18 mouse cellular contexts compared by ENCODE assay signal in genomic region chr2:33138491-33138890, GRCm38 (mm10).
"Had no signal": no experiment of that assay in that cellular context is flagged by ENCODE, and none has a peak within 500 bp of the region (broad histone marks: within the 10 kb centered on the region; RNA-seq: fewer than 3 reads in every experiment).

No protein-coding gene starts in this region.

- DNase-seq: liver, postnatal 0 days; lung, adult 2 months; lung, postnatal 14 days; lung, postnatal 36 days; right cerebral cortex, postnatal 14 days; thymus, adult 2 months; thymus, postnatal 25 days; thymus, postnatal 4 days had no signal

- H3K9ac ChIP-seq: liver, embryonic 15.5 days; liver, postnatal 0 days; lung, embryonic 15.5 days; midbrain, embryonic 13.5 days; midbrain, embryonic 15.5 days; neural tube, embryonic 12.5 days; stomach, embryonic 15.5 days had no signal

- ATAC-seq: liver, postnatal 0 days; lung, postnatal 0 days; midbrain, embryonic 13.5 days; midbrain, embryonic 15.5 days had no signal

- H3K4me3 ChIP-seq: liver, embryonic 15.5 days; lung, embryonic 15.5 days; megakaryocyte, embryonic 14.5 days; midbrain, embryonic 13.5 days; midbrain, embryonic 15.5 days; neural tube, embryonic 12.5 days; stomach, embryonic 15.5 days had no signal

- H3K9me3 ChIP-seq: liver, embryonic 15.5 days; lung, embryonic 15.5 days; megakaryocyte, embryonic 14.5 days; midbrain, embryonic 13.5 days; midbrain, embryonic 15.5 days; neural tube, embryonic 12.5 days; stomach, embryonic 15.5 days had no signal

- H3K27me3 ChIP-seq: midbrain, embryonic 15.5 days had no signal

- H3K36me3 ChIP-seq: liver, embryonic 15.5 days; lung, embryonic 15.5 days; stomach, embryonic 15.5 days had no signal

- H3K27ac ChIP-seq: liver, embryonic 15.5 days; lung, embryonic 15.5 days; macrophage; midbrain, embryonic 13.5 days; midbrain, embryonic 15.5 days; neural tube, embryonic 12.5 days; stomach, embryonic 15.5 days; stomach, postnatal 0 days had no signal

- H3K4me1 ChIP-seq: liver, embryonic 15.5 days; lung, embryonic 15.5 days; megakaryocyte, embryonic 14.5 days; midbrain, embryonic 13.5 days; midbrain, embryonic 15.5 days; neural tube, embryonic 12.5 days; stomach, embryonic 15.5 days had no signal
